Mouse (Mus musculus) midbrain, embryonic 15.5 days (tissue): ENCODE results near the gene Slc45a1. TPM values are rescaled to one million over a fixed set of nuclear protein-coding genes. Genes with fewer than 3 reads are reported as not detected.
"Not testable (repeated sequence)": the region's sequence is repeated elsewhere in the genome, so short reads cannot be mapped to it uniquely, and the experiment has no call there.

ENCODE experiments used
- ATAC-seq: fragments of 200-750 bp; cut with Nextera tagmentation; replicated peaks from 2 replicates; pipeline ENCODE4 v1.8.0; 2017; ENCODE audit warnings: moderate TSS enrichment
- H3K27ac ChIP-seq: fragments of 300-500 bp; sonication (generic); 2 replicates; pipeline ENCODE4 v1.5.1; 2015; ENCODE audit warnings: mild to moderate bottlenecking, inconsistent platforms
- H3K27me3 ChIP-seq: fragments of 300-500 bp; sonication (generic); replicated peaks from 2 replicates; pipeline ENCODE4 v1.6.1; 2015; ENCODE audit warnings: inconsistent platforms
- H3K36me3 ChIP-seq: fragments of 300-500 bp; sonication (generic); replicated peaks from 2 replicates; pipeline ENCODE4 v1.6.1; 2015; ENCODE audit warnings: inconsistent platforms
- H3K4me1 ChIP-seq: fragments of 300-500 bp; sonication (generic); 2 replicates; pipeline ENCODE4 v1.6.1; 2015; ENCODE audit warnings: inconsistent platforms
- H3K4me2 ChIP-seq: fragments of 300-500 bp; sonication (generic); 2 replicates; pipeline ENCODE4 v1.6.1; 2015; ENCODE audit warnings: inconsistent platforms, mild to moderate bottlenecking, moderate library complexity
- H3K4me3 ChIP-seq: fragments of 300-500 bp; sonication (generic); 2 replicates; pipeline ENCODE4 v1.5.1; 2015; ENCODE audit warnings: mild to moderate bottlenecking, inconsistent platforms
- H3K9ac ChIP-seq: fragments of 300-500 bp; sonication (generic); 2 replicates; pipeline ENCODE4 v1.6.1; 2015; ENCODE audit warnings: mild to moderate bottlenecking, inconsistent platforms
- H3K9me3 ChIP-seq: fragments of 300-500 bp; sonication (generic); 2 replicates; pipeline ENCODE4 v1.6.1; 2016; ENCODE audit warnings: inconsistent platforms
- WGBS: fragments of 180-500 bp; shearing (Covaris S2); methylation state at CpG from one replicate; pipeline ENCODE4 v1.1.7; 2015; ENCODE audit warnings: mixed read lengths; 5-methylcytosine and 5-hydroxymethylcytosine counted together
- polyA plus RNA-seq: library from polyadenylated mRNA; unstranded; fragments of >200 nt; fragmentation: Nextera tagmentation; extraction: Ambion mirVana; gene quantifications from 2 replicates; pipeline ENCODE4 v1.2.1, GENCODE M21; 2015

Slc45a1 gene
- polyA plus RNA-seq, 1 experiment from 2014 or later, result 38.0 TPM

GRCm38 (mm10) chr4:150616841-150617240 lies 35.1 kb downstream of the Slc45a1 start:
- ATAC-seq, result 0 out of 2 replicates have a peak, but pooled peaks have one; percentile 5
- Histone ChIP-seq H3K9ac (no peak overlapping the region), H3K27ac (0 out of 2 replicates have a peak overlapping the region, but pooled peaks have one; percentile 6), H3K9me3 (no peaks in the 10 kb centered on the region), H3K27me3 (no peaks in the 10 kb centered on the region), H3K4me1 (no peaks in the 10 kb centered on the region), H3K4me3 (no peak overlapping the region), H3K4me2 (no peak overlapping the region), H3K36me3 (peaks cover 55% of the 10 kb centered on the region)
- 91% methylated on average over 20 of the region's 20 CpGs for WGBS

GRCm38 (mm10) chr4:150616029-150616420 lies 35.9 kb downstream of the Slc45a1 start:
- H3K4me3 ChIP-seq, result no peak overlapping the region
- peaks cover 55% of the 10 kb centered on the region for H3K36me3 ChIP-seq
- H3K9me3 ChIP-seq, result no peaks in the 10 kb centered on the region
- no peaks in the 10 kb centered on the region for H3K27me3 ChIP-seq
- H3K27ac ChIP-seq, result peak overlapping the region; percentile 20; the same call in 1 of the 2 replicates
- no peak overlapping the region for H3K4me2 ChIP-seq
- H3K9ac ChIP-seq, result no peak overlapping the region
- no peaks in the 10 kb centered on the region for H3K4me1 ChIP-seq
- ATAC-seq, result no peak
- WGBS, result 84% methylated on average over 13 of the region's 13 CpGs

GRCm38 (mm10) chr4:150615251-150616028 lies 36.5 kb downstream of the Slc45a1 start:
- Histone ChIP-seq H3K4me3 (no peak overlapping the region), H3K36me3 (peaks cover 58% of the 10 kb centered on the region), H3K9me3 (no peaks in the 10 kb centered on the region), H3K9ac (no peak overlapping the region), H3K27ac (peak overlapping the region; percentile 20; the same call in 1 of the 2 replicates), H3K4me2 (no peak overlapping the region), H3K27me3 (no peaks in the 10 kb centered on the region), H3K4me1 (no peaks in the 10 kb centered on the region)
- ATAC-seq, result no peak
- WGBS, result 89% methylated on average over 12 of the region's 12 CpGs

GRCm38 (mm10) chr4:150613715-150614114 lies 38.3 kb downstream of the Slc45a1 start:
- Histone ChIP-seq H3K27ac (no peak overlapping the region), H3K4me2 (no peak overlapping the region), H3K9me3 (no peaks in the 10 kb centered on the region), H3K27me3 (no peaks in the 10 kb centered on the region), H3K4me1 (no peaks in the 10 kb centered on the region), H3K4me3 (no peak overlapping the region), H3K36me3 (peaks cover 54% of the 10 kb centered on the region), H3K9ac (no peak overlapping the region)
- WGBS, result 91% methylated on average over 7 of the region's 7 CpGs
- ATAC-seq, result no peak

- H3K4me1 ChIP-seq, result peaks cover 31% of the 10 kb centered on the region
- H3K27ac ChIP-seq, result no peak overlapping the region
- WGBS, result 100% methylated on average over 3 of the region's 3 CpGs
- ATAC-seq, result no peak
- H3K4me2 ChIP-seq, result no peak overlapping the region
- H3K9ac ChIP-seq, result no peak overlapping the region
- H3K4me3 ChIP-seq, result no peak overlapping the region
- H3K27me3 ChIP-seq, result no peaks in the 10 kb centered on the region
- H3K9me3 ChIP-seq, result no peaks in the 10 kb centered on the region
- peaks cover 17% of the 10 kb centered on the region; the same call in 1 of the 2 replicates for H3K36me3 ChIP-seq
Observed at GRCm38 (mm10) chr4:150608670-150609069, 43.3 kb downstream of the Slc45a1 start.

- WGBS, result 8% methylated on average over 3 of the region's 3 CpGs
- H3K27me3 ChIP-seq, result no peaks in the 10 kb centered on the region
- peak; percentile 65 for ATAC-seq
- 0 out of 2 replicates have a peak overlapping the region, but pooled peaks have one; percentile 15 for H3K9ac ChIP-seq
- no peak overlapping the region for H3K4me3 ChIP-seq
- no peaks in the 10 kb centered on the region for H3K9me3 ChIP-seq
- H3K36me3 ChIP-seq, result peaks cover 2% of the 10 kb centered on the region; the same call in 1 of the 2 replicates
- no peak overlapping the region for H3K4me2 ChIP-seq
- peaks cover 34% of the 10 kb centered on the region for H3K4me1 ChIP-seq
- peak overlapping the region; percentile 88 for H3K27ac ChIP-seq
Observed at GRCm38 (mm10) chr4:150606449-150607161, 45.4 kb downstream of the Slc45a1 start.

- Histone ChIP-seq H3K4me3 (no peak overlapping the region), H3K9ac (no peak overlapping the region), H3K27me3 (no peaks in the 10 kb centered on the region), H3K9me3 (no peaks in the 10 kb centered on the region), H3K27ac (peak overlapping the region; percentile 88), H3K4me2 (no peak overlapping the region), H3K36me3 (0 out of 2 replicates have a peak, but pooled peaks cover 1% of the 10 kb centered on the region), H3K4me1 (peaks cover 40% of the 10 kb centered on the region)
- WGBS, result 85% methylated on average over 3 of the region's 3 CpGs
- ATAC-seq, result no peak
Observed at GRCm38 (mm10) chr4:150605804-150606203, 46.2 kb downstream of the Slc45a1 start.

GRCm38 (mm10) chr4:150603366-150604061 lies 48.5 kb downstream of the Slc45a1 start:
- Histone ChIP-seq H3K9ac (no peak overlapping the region), H3K27ac (no peak overlapping the region), H3K36me3 (no peaks in the 10 kb centered on the region), H3K9me3 (no peaks in the 10 kb centered on the region), H3K4me1 (peaks cover 50% of the 10 kb centered on the region), H3K4me3 (no peak overlapping the region), H3K4me2 (no peak overlapping the region), H3K27me3 (no peaks in the 10 kb centered on the region)
- WGBS, result 100% methylated on average over 1 of the region's 1 CpGs
- ATAC-seq, result no peak

- Histone ChIP-seq H3K27me3 (no peaks in the 10 kb centered on the region), H3K9ac (no peak overlapping the region), H3K4me2 (peak overlapping the region; percentile 21), H3K27ac (peak overlapping the region; percentile 65), H3K36me3 (no peaks in the 10 kb centered on the region), H3K4me3 (no peak overlapping the region), H3K4me1 (peaks cover 37% of the 10 kb centered on the region), H3K9me3 (no peaks in the 10 kb centered on the region)
- 47% methylated on average over 10 of the region's 10 CpGs for WGBS
- no peak for ATAC-seq
Observed at GRCm38 (mm10) chr4:150601489-150601888, 50.5 kb downstream of the Slc45a1 start.

- not testable (repeated sequence) for H3K4me3 ChIP-seq, ATAC-seq, H3K9ac ChIP-seq, H3K36me3 ChIP-seq, H3K27ac ChIP-seq, H3K27me3 ChIP-seq, H3K9me3 ChIP-seq, H3K4me2 ChIP-seq
- 90% methylated on average over 2 of the region's 2 CpGs for WGBS
- peaks cover 27% of the 10 kb centered on the region for H3K4me1 ChIP-seq
Observed at GRCm38 (mm10) chr4:150600503-150600902, 51.5 kb downstream of the Slc45a1 start.

- no peak for ATAC-seq
- Histone ChIP-seq H3K4me1 (peaks cover 21% of the 10 kb centered on the region), H3K9ac (no peak overlapping the region), H3K27ac (no peak overlapping the region; the same call in none of the 2 replicates), H3K36me3 (no peaks in the 10 kb centered on the region), H3K27me3 (no peaks in the 10 kb centered on the region), H3K4me2 (no peak overlapping the region), H3K4me3 (no peak overlapping the region), H3K9me3 (no peaks in the 10 kb centered on the region)
- WGBS, result 70% methylated on average over 3 of the region's 3 CpGs
Observed at GRCm38 (mm10) chr4:150599119-150599992, 52.6 kb downstream of the Slc45a1 start.
